Mouse (Mus musculus): ENCODE results near the gene Atxn7l1. TPM values are rescaled to one million over a fixed set of nuclear protein-coding genes. Genes with fewer than 3 reads are reported as not detected.

Atxn7l1 gene
- total RNA-seq, 1 experiment, result 3.9 TPM

DNA sequence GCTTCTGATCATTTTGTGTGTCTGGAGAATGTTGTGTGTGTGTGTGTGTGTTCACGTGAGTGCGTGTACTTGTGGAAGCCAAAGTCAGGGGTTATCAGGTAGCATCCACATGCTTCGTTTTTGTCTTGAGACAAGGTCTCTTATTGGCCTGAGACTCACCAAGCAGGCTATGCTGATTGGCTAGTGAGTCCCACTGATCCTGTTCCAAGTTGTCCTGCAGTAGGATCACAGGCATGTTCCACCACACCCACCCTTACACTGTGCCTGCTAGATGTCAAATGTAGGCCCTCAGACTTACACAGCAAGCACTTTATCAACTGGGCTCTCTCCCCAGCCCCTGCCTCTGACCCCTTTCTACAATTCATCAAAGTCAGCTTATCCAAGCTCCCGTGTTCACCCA is 187.9 kb downstream of the Atxn7l1 start:
- no peak for TF ChIP-seq HCFC1 (IDR thresholded peaks at IDR 0.05; ENCODE audit: borderline replicate concordance, insufficient read depth, low read length)
- TF ChIP-seq CHD2 (IDR thresholded peaks at IDR 0.05; ENCODE audit: low read depth, low read length), result no peak
- no peak for TF ChIP-seq ZNF384 (IDR thresholded peaks at IDR 0.05; ENCODE audit: low read depth, low read length)
- no peak for TF ChIP-seq ZC3H11A (IDR thresholded peaks at IDR 0.05; ENCODE audit: borderline replicate concordance, low read depth, low read length)
- no peak for TF ChIP-seq MAFK (IDR thresholded peaks at IDR 0.05; ENCODE audit: insufficient read depth, low read depth, low read length)
- H3K9me3 ChIP-seq (ENCODE audit: control insufficient read depth, insufficient read depth, low read depth, low read length), result no peaks in the 10 kb centered on the region
- in situ Hi-C loops (cut with MboI; ENCODE audit: low sequenced_read_pairs in 2 of 2, unreplicated experiment in 2 of 2), result no loop called here
- no peak for DNase-seq (ENCODE audit: low read depth, low spot score)
- no peaks in the 10 kb centered on the region for H3K36me3 ChIP-seq (ENCODE audit: control insufficient read depth, insufficient read depth, low read length, poor library complexity, severe bottlenecking)
- H3K4me1 ChIP-seq (ENCODE audit: control insufficient read depth in 2 of 2, insufficient read depth in 2 of 2, low read length in 2 of 2, poor library complexity in 1 of 2), result peaks cover 0 to 2% of the 10 kb centered on the region in 2 experiments; a peak in 1 of 4 replicates
- no peak overlapping the region for H3K9ac ChIP-seq (ENCODE audit: insufficient read depth, low read depth, low read length, poor library complexity, severe bottlenecking)
- no peak overlapping the region for H3K27ac ChIP-seq (ENCODE audit: insufficient read depth, low read depth, low read length, poor library complexity, severe bottlenecking)
- H3K4me3 ChIP-seq (ENCODE audit: insufficient read depth in 1 of 2, low read depth in 1 of 2, low read length in 2 of 2, poor library complexity in 1 of 2, severe bottlenecking in 1 of 2), result no peak overlapping the region

- H3K4me1 ChIP-seq (ENCODE audit: control insufficient read depth in 2 of 2, insufficient read depth in 2 of 2, low read length in 2 of 2, poor library complexity in 1 of 2), result peaks cover 0 to 2% of the 10 kb centered on the region in 2 experiments; a peak in 1 of 4 replicates
Measured at GRCm38 (mm10) chr12:33336561-33337125, 189.2 kb downstream of the Atxn7l1 start.

GRCm38 (mm10) chr12:33337289-33337688 is 189.8 kb downstream of the Atxn7l1 start:
- no peaks in the 10 kb centered on the region for H3K36me3 ChIP-seq (ENCODE audit: control insufficient read depth, insufficient read depth, low read length, poor library complexity, severe bottlenecking)
- peaks cover 0 to 2% of the 10 kb centered on the region in 2 experiments; a peak in 1 of 4 replicates for H3K4me1 ChIP-seq (ENCODE audit: control insufficient read depth in 2 of 2, insufficient read depth in 2 of 2, low read length in 2 of 2, poor library complexity in 1 of 2)
- in situ Hi-C loops (cut with MboI; ENCODE audit: low sequenced_read_pairs in 2 of 2, unreplicated experiment in 2 of 2), result no loop called here
- DNase-seq (ENCODE audit: low read depth, low spot score), result no peak
- H3K27ac ChIP-seq (ENCODE audit: insufficient read depth, low read depth, low read length, poor library complexity, severe bottlenecking), result no peak overlapping the region
- no peak overlapping the region for H3K9ac ChIP-seq (ENCODE audit: insufficient read depth, low read depth, low read length, poor library complexity, severe bottlenecking)
- TF ChIP-seq ZC3H11A (IDR thresholded peaks at IDR 0.05; ENCODE audit: borderline replicate concordance, low read depth, low read length) (no peak), HCFC1 (IDR thresholded peaks at IDR 0.05; ENCODE audit: borderline replicate concordance, insufficient read depth, low read length) (no peak), MAFK (IDR thresholded peaks at IDR 0.05; ENCODE audit: insufficient read depth, low read depth, low read length) (no peak), ZNF384 (IDR thresholded peaks at IDR 0.05; ENCODE audit: low read depth, low read length) (no peak), CHD2 (IDR thresholded peaks at IDR 0.05; ENCODE audit: low read depth, low read length) (no peak)
- no peaks in the 10 kb centered on the region for H3K9me3 ChIP-seq (ENCODE audit: control insufficient read depth, insufficient read depth, low read depth, low read length)
- no peak overlapping the region for H3K4me3 ChIP-seq (ENCODE audit: insufficient read depth in 1 of 2, low read depth in 1 of 2, low read length in 2 of 2, poor library complexity in 1 of 2, severe bottlenecking in 1 of 2)

More at GRCm38 (mm10) chr12:33336561-33337125, 189.2 kb downstream of the Atxn7l1 start:
- no peak for DNase-seq (ENCODE audit: low read depth, low spot score)
- Histone ChIP-seq H3K9ac (ENCODE audit: insufficient read depth, low read depth, low read length, poor library complexity, severe bottlenecking) (no peak overlapping the region), H3K9me3 (ENCODE audit: control insufficient read depth, insufficient read depth, low read depth, low read length) (no peaks in the 10 kb centered on the region), H3K27ac (ENCODE audit: insufficient read depth, low read depth, low read length, poor library complexity, severe bottlenecking) (no peak overlapping the region), H3K4me3 (ENCODE audit: insufficient read depth in 1 of 2, low read depth in 1 of 2, low read length in 2 of 2, poor library complexity in 1 of 2, severe bottlenecking in 1 of 2) (no peak overlapping the region), H3K36me3 (ENCODE audit: control insufficient read depth, insufficient read depth, low read length, poor library complexity, severe bottlenecking) (no peaks in the 10 kb centered on the region)
- in situ Hi-C loops (cut with MboI; ENCODE audit: low sequenced_read_pairs in 2 of 2, unreplicated experiment in 2 of 2), result no loop called here
- TF ChIP-seq ZC3H11A (IDR thresholded peaks at IDR 0.05; ENCODE audit: borderline replicate concordance, low read depth, low read length) (no peak), ZNF384 (IDR thresholded peaks at IDR 0.05; ENCODE audit: low read depth, low read length) (no peak), CHD2 (IDR thresholded peaks at IDR 0.05; ENCODE audit: low read depth, low read length) (no peak), MAFK (IDR thresholded peaks at IDR 0.05; ENCODE audit: insufficient read depth, low read depth, low read length) (no peak), HCFC1 (IDR thresholded peaks at IDR 0.05; ENCODE audit: borderline replicate concordance, insufficient read depth, low read length) (no peak)

DNA sequence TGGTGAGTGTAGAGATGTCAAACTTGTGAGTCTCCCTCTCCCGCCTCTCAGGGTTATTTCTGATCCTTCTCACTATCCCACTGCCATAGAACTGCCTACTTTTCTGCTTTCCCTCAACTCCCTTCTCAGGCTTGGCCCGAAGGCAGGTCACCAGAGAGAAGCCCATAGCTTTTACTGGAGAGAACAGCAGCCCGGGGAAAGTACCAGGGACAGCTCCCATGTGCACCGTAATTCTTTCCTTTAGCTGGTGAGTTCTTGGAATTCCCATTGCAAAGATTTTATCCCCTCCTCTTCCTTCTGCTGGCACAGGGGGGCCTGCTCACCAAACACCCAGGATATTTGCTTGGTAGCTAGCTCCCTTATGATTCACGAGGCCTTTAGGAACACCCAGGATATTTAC is 190.7 kb downstream of the Atxn7l1 start:
- Histone ChIP-seq H3K27ac (ENCODE audit: insufficient read depth, low read depth, low read length, poor library complexity, severe bottlenecking) (no peak overlapping the region), H3K4me1 (ENCODE audit: control insufficient read depth in 2 of 2, insufficient read depth in 2 of 2, low read length in 2 of 2, poor library complexity in 1 of 2) (peaks cover 0 to 2% of the 10 kb centered on the region in 2 experiments; a peak in 1 of 4 replicates), H3K4me3 (ENCODE audit: insufficient read depth in 1 of 2, low read depth in 1 of 2, low read length in 2 of 2, poor library complexity in 1 of 2, severe bottlenecking in 1 of 2) (no peak overlapping the region), H3K9ac (ENCODE audit: insufficient read depth, low read depth, low read length, poor library complexity, severe bottlenecking) (no peak overlapping the region), H3K9me3 (ENCODE audit: control insufficient read depth, insufficient read depth, low read depth, low read length) (no peaks in the 10 kb centered on the region), H3K36me3 (ENCODE audit: control insufficient read depth, insufficient read depth, low read length, poor library complexity, severe bottlenecking) (no peaks in the 10 kb centered on the region)
- no peak for TF ChIP-seq CHD2 (IDR thresholded peaks at IDR 0.05; ENCODE audit: low read depth, low read length)
- no peak for TF ChIP-seq ZNF384 (IDR thresholded peaks at IDR 0.05; ENCODE audit: low read depth, low read length)
- no peak for DNase-seq (ENCODE audit: low read depth, low spot score)
- in situ Hi-C loops (cut with MboI; ENCODE audit: low sequenced_read_pairs in 2 of 2, unreplicated experiment in 2 of 2), result no loop called here

DNA sequence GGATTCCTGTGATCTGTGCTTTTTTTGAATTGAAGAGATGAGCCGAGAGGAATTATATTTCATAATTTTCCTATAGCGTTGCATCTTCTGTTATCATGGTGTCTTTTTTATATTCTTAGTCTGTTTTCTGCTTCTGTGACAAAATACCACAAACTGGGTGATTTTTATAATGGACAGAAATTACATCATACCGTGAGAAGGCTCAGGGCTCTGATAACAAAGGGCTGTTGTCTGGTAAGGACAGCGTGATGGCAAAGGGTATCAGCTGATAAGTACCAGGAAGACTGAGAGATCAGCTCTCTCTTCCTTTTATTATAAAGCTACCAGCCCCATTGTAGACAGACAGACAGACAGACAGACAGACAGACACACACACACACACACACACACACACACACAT is 192.3 kb downstream of the Atxn7l1 start:
- Histone ChIP-seq H3K36me3 (ENCODE audit: control insufficient read depth, insufficient read depth, low read length, poor library complexity, severe bottlenecking) (no peaks in the 10 kb centered on the region), H3K4me1 (ENCODE audit: control insufficient read depth in 2 of 2, insufficient read depth in 2 of 2, low read length in 2 of 2, poor library complexity in 1 of 2) (peaks cover 3 to 9% of the 10 kb centered on the region in 2 experiments; a peak in 2 of 4 replicates), H3K9me3 (ENCODE audit: control insufficient read depth, insufficient read depth, low read depth, low read length) (no peaks in the 10 kb centered on the region), H3K4me3 (ENCODE audit: insufficient read depth in 1 of 2, low read depth in 1 of 2, low read length in 2 of 2, poor library complexity in 1 of 2, severe bottlenecking in 1 of 2) (no peak overlapping the region), H3K9ac (ENCODE audit: insufficient read depth, low read depth, low read length, poor library complexity, severe bottlenecking) (no peak overlapping the region), H3K27ac (ENCODE audit: insufficient read depth, low read depth, low read length, poor library complexity, severe bottlenecking) (no peak overlapping the region)
- in situ Hi-C loops (cut with MboI; ENCODE audit: low sequenced_read_pairs in 2 of 2, unreplicated experiment in 2 of 2), result no loop called here
- no peak for TF ChIP-seq MAFK (IDR thresholded peaks at IDR 0.05; ENCODE audit: insufficient read depth, low read depth, low read length)
- TF ChIP-seq ZNF384 (IDR thresholded peaks at IDR 0.05; ENCODE audit: low read depth, low read length), result no peak
- TF ChIP-seq CHD2 (IDR thresholded peaks at IDR 0.05; ENCODE audit: low read depth, low read length), result no peak
- TF ChIP-seq ZC3H11A (IDR thresholded peaks at IDR 0.05; ENCODE audit: borderline replicate concordance, low read depth, low read length), result no peak
- no peak for TF ChIP-seq HCFC1 (IDR thresholded peaks at IDR 0.05; ENCODE audit: borderline replicate concordance, insufficient read depth, low read length)
- DNase-seq (ENCODE audit: low read depth, low spot score), result no peak
